Mouse (Mus musculus) T-helper 2 cell (primary cell): ENCODE data around the gene Tle4.

ENCODE experiments used
- in situ Hi-C: fragments of 300-600 bp; cut with MboI, MseI; formaldehyde crosslinking; loops from one replicate; pipeline ENCODE4 v1.15.1; 2025; ENCODE audit warnings: high pct_unique_total_duplicates

The Tle4 gene

GRCm38 (mm10) chr19:14416845-14417244 is 181.0 kb downstream of the Tle4 start:
- in situ Hi-C loops: no loop called here

- in situ Hi-C loops: no loop called here
Observed at GRCm38 (mm10) chr19:14415996-14416395, 181.9 kb downstream of the Tle4 start.

- in situ Hi-C loops: no loop called here
Observed at GRCm38 (mm10) chr19:14414957-14415356, 182.9 kb downstream of the Tle4 start.

- in situ Hi-C loops: loop anchor here (10.0 kb wide), 1 partner anchor 338 kb away; no protein-coding TSS in a partner anchor
Observed at GRCm38 (mm10) chr19:14406603-14407002, 191.2 kb downstream of the Tle4 start.
